ENCODE assay signal across 33 mouse cellular contexts in the genomic region with DNA sequence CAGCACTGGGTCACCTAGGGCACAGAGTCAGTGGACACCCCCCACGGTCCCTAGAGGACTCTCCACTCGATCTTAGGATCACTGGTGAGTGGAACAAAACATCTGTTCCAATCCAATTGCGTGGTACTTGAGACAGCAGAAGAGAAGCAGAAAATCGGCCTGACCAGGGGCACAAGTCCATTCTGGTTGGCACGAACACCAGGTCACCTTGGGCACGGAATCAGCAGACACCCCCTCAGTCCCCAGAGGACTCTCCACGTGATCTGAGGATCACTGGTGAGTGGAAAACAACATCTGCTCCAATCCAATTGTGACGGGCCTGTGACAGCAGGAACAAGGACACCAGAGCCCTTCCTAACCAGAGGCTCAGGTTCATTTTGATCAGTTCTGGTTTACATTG. TPM values are rescaled to one million over a fixed set of nuclear protein-coding genes. Genes with fewer than 3 reads are reported as not detected.
DNase-seq lines count a peak whose midpoint lies in the region; ATAC-seq and TF ChIP-seq lines count a peak whose summit lies in the region.
"Had no signal": no experiment of that assay in that cellular context is flagged by ENCODE, and none has a peak within 500 bp of the region (broad histone marks: within the 10 kb centered on the region; RNA-seq: fewer than 3 reads in every experiment).

No protein-coding gene starts in this region.

- TF ChIP-seq POLR2A in liver, adult 2 months (IDR thresholded peaks at IDR 0.05; ENCODE audit: extremely low read depth, insufficient read depth, low read length): no peak

- WGBS in kidney, embryonic 16.5 days: 63% methylated on average over 8 of the region's 8 CpGs
- 48% methylated on average over 8 of the region's 8 CpGs for WGBS in liver, adult 2 months
- WGBS in liver, postnatal 0 days (ENCODE audit: insufficient replicate concordance): 67% methylated on average over 8 of the region's 8 CpGs

- no peak overlapping the region for H3K27ac ChIP-seq in kidney, embryonic 16.5 days (ENCODE audit: low read length)
- no peak overlapping the region for H3K27ac ChIP-seq in liver, adult 2 months (replicated peaks; ENCODE audit: insufficient read depth, low read depth, low read length)
- H3K27ac ChIP-seq in liver, postnatal 0 days (ENCODE audit: low read depth): no peak overlapping the region
- H3K27ac ChIP-seq: embryonic facial prominence, embryonic 10.5 days; embryonic facial prominence, embryonic 13.5 days; forebrain, embryonic 12.5 days; forebrain, embryonic 15.5 days; heart, embryonic 15.5 days; hindbrain, embryonic 10.5 days; hindbrain, embryonic 13.5 days had no signal

- no peak for TF ChIP-seq EP300 in liver, postnatal 0 days (IDR thresholded peaks at IDR 0.05; ENCODE audit: low read depth)

- no peaks in the 10 kb centered on the region for H3K4me1 ChIP-seq in kidney, embryonic 16.5 days (ENCODE audit: insufficient read depth, low read length)
- no peaks in the 10 kb centered on the region for H3K4me1 ChIP-seq in liver, adult 2 months (ENCODE audit: control insufficient read depth, insufficient read depth, low read length)
- no peaks in the 10 kb centered on the region for H3K4me1 ChIP-seq in liver, postnatal 0 days (ENCODE audit: insufficient read depth)
- H3K4me1 ChIP-seq: embryonic facial prominence, embryonic 10.5 days; embryonic facial prominence, embryonic 13.5 days; forebrain, embryonic 12.5 days; forebrain, embryonic 15.5 days; heart, embryonic 12.5 days; heart, embryonic 15.5 days; hindbrain, embryonic 10.5 days; hindbrain, embryonic 13.5 days had no signal

- DNase-seq in kidney, adult 11 months: peak; percentile 67
- DNase-seq in kidney, postnatal 14 days: no peak
- DNase-seq in kidney, adult 8-10 months: peak; percentile 58 to 62
- peak; percentile 60 for DNase-seq in liver, adult 2 months (ENCODE audit: extremely low read depth, low read depth, low spot score)
- DNase-seq in liver, postnatal 0 days: no peak
- DNase-seq: adrenal gland, postnatal 25 days; B cell, adult 2 months; cerebellum, adult 11-12 months; cerebellum, adult 8-10 months; cerebellum, postnatal 10 days; cerebellum, postnatal 36 days; embryo, embryonic 11 days; gastrocnemius, postnatal 25 days; heart, adult 18-20 months; heart, postnatal 10 days; heart, postnatal 36 days had no signal

- H3K36me3 ChIP-seq in kidney, embryonic 16.5 days (ENCODE audit: insufficient read depth, low read length): no peaks in the 10 kb centered on the region
- H3K36me3 ChIP-seq in liver, adult 2 months (ENCODE audit: control insufficient read depth, insufficient read depth, low read length): no peaks in the 10 kb centered on the region
- H3K36me3 ChIP-seq in liver, postnatal 0 days (replicated peaks; ENCODE audit: insufficient read depth, low read length): no peaks in the 10 kb centered on the region
- H3K36me3 ChIP-seq: embryonic facial prominence, embryonic 10.5 days; embryonic facial prominence, embryonic 13.5 days; forebrain, embryonic 12.5 days; forebrain, embryonic 15.5 days; G1E; heart, embryonic 12.5 days; heart, embryonic 15.5 days; hindbrain, embryonic 10.5 days; hindbrain, embryonic 13.5 days had no signal

- H3K4me3 ChIP-seq in kidney, embryonic 16.5 days (ENCODE audit: low read length): no peak overlapping the region
- H3K4me3 ChIP-seq in liver, adult 2 months (ENCODE audit: insufficient read depth, low read depth, low read length): no peak overlapping the region
- H3K4me3 ChIP-seq in liver, postnatal 0 days (ENCODE audit: low read depth, low read length): no peak overlapping the region
- H3K4me3 ChIP-seq: embryonic facial prominence, embryonic 10.5 days; embryonic facial prominence, embryonic 13.5 days; erythroblast, embryonic 14.5 days; forebrain, embryonic 12.5 days; forebrain, embryonic 15.5 days; heart, embryonic 12.5 days; heart, embryonic 15.5 days; hindbrain, embryonic 10.5 days; hindbrain, embryonic 13.5 days had no signal

- no peak overlapping the region for H3K4me2 ChIP-seq in kidney, embryonic 16.5 days (replicated peaks; ENCODE audit: low read depth, low read length)
- no peak overlapping the region for H3K4me2 ChIP-seq in liver, postnatal 0 days (ENCODE audit: low read depth, low read length)
- H3K4me2 ChIP-seq: embryonic facial prominence, embryonic 13.5 days; forebrain, embryonic 12.5 days; forebrain, embryonic 15.5 days; heart, embryonic 12.5 days; heart, embryonic 15.5 days; hindbrain, embryonic 13.5 days had no signal

- no peak for TF ChIP-seq CTCF in liver, adult 2 months (IDR thresholded peaks at IDR 0.05; ENCODE audit: low read depth, low read length)
- no peak for TF ChIP-seq CTCF in liver, postnatal 0 days (IDR thresholded peaks at IDR 0.05; ENCODE audit: low read depth)

- no peak overlapping the region for H3K9ac ChIP-seq in kidney, embryonic 16.5 days (replicated peaks; ENCODE audit: low read length)
- no peak overlapping the region for H3K9ac ChIP-seq in liver, adult 2 months (ENCODE audit: low read depth, low read length)
- no peak overlapping the region for H3K9ac ChIP-seq in liver, postnatal 0 days (replicated peaks)
- H3K9ac ChIP-seq: embryonic facial prominence, embryonic 13.5 days; forebrain, embryonic 12.5 days; forebrain, embryonic 15.5 days; heart, embryonic 12.5 days; heart, embryonic 15.5 days; hindbrain, embryonic 13.5 days had no signal

- H3K27me3 ChIP-seq in kidney, embryonic 16.5 days (ENCODE audit: insufficient read depth, low read length): no peaks in the 10 kb centered on the region
- H3K27me3 ChIP-seq in liver, adult 2 months (ENCODE audit: control insufficient read depth, insufficient read depth, low read length): no peaks in the 10 kb centered on the region
- H3K27me3 ChIP-seq in liver, postnatal 0 days (ENCODE audit: insufficient read depth, low read length): no peaks in the 10 kb centered on the region
- H3K27me3 ChIP-seq: CH12.LX; embryonic facial prominence, embryonic 13.5 days; forebrain, embryonic 12.5 days; forebrain, embryonic 15.5 days; heart, embryonic 12.5 days; heart, embryonic 15.5 days; hindbrain, embryonic 13.5 days; Patski had no signal

- no peak for ATAC-seq in kidney, embryonic 16.5 days (ENCODE audit: low FRiP score, low TSS enrichment)
- no peak for ATAC-seq in liver, postnatal 0 days
- ATAC-seq: forebrain, embryonic 15.5 days; hindbrain, embryonic 16.5 days; Patski had no signal

- H3K9me3 ChIP-seq in kidney, embryonic 16.5 days (ENCODE audit: low read length): no peaks in the 10 kb centered on the region
- no peaks in the 10 kb centered on the region for H3K9me3 ChIP-seq in liver, postnatal 0 days (ENCODE audit: low read length)
- H3K9me3 ChIP-seq: embryonic facial prominence, embryonic 10.5 days; embryonic facial prominence, embryonic 13.5 days; forebrain, embryonic 12.5 days; forebrain, embryonic 15.5 days; G1E; heart, embryonic 12.5 days; heart, embryonic 15.5 days; hindbrain, embryonic 10.5 days; hindbrain, embryonic 13.5 days had no signal

- H3K79me2 ChIP-seq in liver, adult 2 months (ENCODE audit: control insufficient read depth, insufficient read depth, low read length): no peaks in the 10 kb centered on the region

RNA-seq across cellular contexts. Expression of a gene that starts 46.0 kb away (rescaled TPM):
- polyA plus RNA-seq in kidney, embryonic 16.5 days (2015; fragmentation: Nextera tagmentation; extraction: Ambion mirVana): 0.57 and 0.75 TPM in 2 replicates
- not detected in 2 replicates for total RNA-seq in liver, adult 2 months (2014; rRNA removed)
- polyA plus RNA-seq in liver, adult 2 months (2012; rRNA removed): not detected in 2 replicates
- 0.06 and 1.5 TPM in 2 replicates for polyA plus RNA-seq in liver, postnatal 0 days (2015; fragmentation: Nextera tagmentation; extraction: Ambion mirVana)
- total RNA-seq: adrenal gland, adult 18-20 months; adrenal gland, postnatal 25 days; CH12.LX; heart, adult 18-20 months; heart, postnatal 36 days had no signal
- polyA plus RNA-seq: cortical plate, adult 2 months; embryonic facial prominence, embryonic 10.5 days; erythroblast, embryonic 14.5 days; forebrain, embryonic 12.5 days; G1E; gonadal fat pad, adult 2 months; heart, embryonic 12.5 days; hindbrain, embryonic 10.5 days; hindbrain, embryonic 13.5 days; Patski had no signal

Comparison
In these comparisons a context has a peak if more than half of its experiments do, and no peak if none do; other contexts are left out.
1. DNase-seq: peak in kidney, adult 11 months (single experiment), kidney, adult 8-10 months (2 of 2) and liver, adult 2 months (single experiment); none in kidney, postnatal 14 days (single experiment) and liver, postnatal 0 days (single experiment).